Mouse (Mus musculus) hindbrain, embryonic 14.5 days (tissue): ENCODE measurements at regions not wholly inside any gene's neighbourhood (a gene's known extent, or its start where the extent isn't known, plus 50 kb on each side); places are given as distances from the start of the nearest gene placed in this dataset.

ENCODE experiments used
- ATAC-seq: fragments of 200-750 bp; cut with Nextera tagmentation; 2 replicates; pipeline ENCODE4 v1.8.0; 2017; ENCODE audit warnings: moderate number of reproducible peaks, mild to moderate bottlenecking, moderate TSS enrichment, moderate library complexity; ENCODE audit not compliant: low FRiP score
- DNase-seq: peaks from one replicate; pipeline ENCODE4 v3.0.0-alpha.2; 2015; ENCODE audit warnings: low spot score
- H3K27ac ChIP-seq: fragments of 300-500 bp; sonication (generic); 2 replicates; pipeline ENCODE4 v1.5.1; 2014; ENCODE audit warnings: mild to moderate bottlenecking, moderate library complexity
- H3K27me3 ChIP-seq: fragments of 300-500 bp; sonication (generic); 2 replicates; pipeline ENCODE4 v1.6.1; 2014; ENCODE audit warnings: mild to moderate bottlenecking, low read length, mixed read lengths; ENCODE audit not compliant: control insufficient read depth, insufficient read depth
- H3K36me3 ChIP-seq: fragments of 300-500 bp; sonication (generic); replicated peaks from 2 replicates; pipeline ENCODE4 v1.6.1; 2014; ENCODE audit not compliant: control insufficient read depth, insufficient read depth
- H3K4me1 ChIP-seq: fragments of 300-500 bp; sonication (generic); replicated peaks from 2 replicates; pipeline ENCODE4 v1.6.1; 2014; ENCODE audit warnings: antibody characterized with exemption, low read length, mixed read lengths; ENCODE audit not compliant: control insufficient read depth, insufficient read depth
- H3K4me2 ChIP-seq: fragments of 300-500 bp; sonication (generic); replicated peaks from 2 replicates; pipeline ENCODE4 v1.6.1; 2014; ENCODE audit warnings: mild to moderate bottlenecking, moderate library complexity
- H3K4me3 ChIP-seq: fragments of 300-500 bp; sonication (generic); replicated peaks from 2 replicates; pipeline ENCODE4 v1.5.1; 2014; ENCODE audit warnings: mild to moderate bottlenecking, low read length
- H3K9ac ChIP-seq: fragments of 300-500 bp; sonication (generic); 2 replicates; pipeline ENCODE4 v1.6.1; 2014
- H3K9me3 ChIP-seq: fragments of 300-500 bp; sonication (generic); 2 replicates; pipeline ENCODE4 v1.6.1; 2016; ENCODE audit warnings: low read length; ENCODE audit not compliant: control insufficient read depth
- WGBS: fragments of 180-500 bp; shearing (Covaris S2); extraction: QIAGEN DNeasy Blood & Tissue Kit; methylation state at CpG from one replicate; pipeline ENCODE4 v1.1.7; 2014; 5-methylcytosine and 5-hydroxymethylcytosine counted together

DNA sequence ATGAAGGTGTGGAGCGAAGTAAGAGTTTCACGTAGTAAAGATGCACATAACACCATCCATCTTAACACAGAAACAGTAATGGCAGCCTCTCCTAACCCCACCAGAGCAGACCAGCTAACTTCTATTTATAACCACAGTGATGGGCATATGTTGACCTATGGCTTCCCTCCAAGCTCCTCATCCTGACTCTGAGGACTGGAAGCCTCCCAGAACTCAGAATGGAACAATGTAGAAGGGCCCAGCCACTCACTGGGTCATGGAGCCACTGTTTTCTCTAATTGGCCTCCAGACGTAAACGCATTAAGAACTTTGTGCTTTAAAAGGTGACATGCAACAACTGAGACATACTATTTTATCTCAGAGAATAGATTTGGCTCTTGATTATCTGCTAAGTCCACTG lies 77.0 kb downstream of the Irs2 start:
- no peak for DNase-seq
- Histone ChIP-seq H3K4me2 (no peak overlapping the region), H3K9me3 (no peaks in the 10 kb centered on the region), H3K27me3 (no peaks in the 10 kb centered on the region), H3K4me3 (no peak overlapping the region), H3K4me1 (peaks cover 10% of the 10 kb centered on the region; the same call in 1 of the 2 replicates), H3K27ac (no peak overlapping the region), H3K36me3 (no peaks in the 10 kb centered on the region), H3K9ac (no peak overlapping the region)
- 95% methylated on average over 4 of the region's 4 CpGs for WGBS
- no peak for ATAC-seq

DNA sequence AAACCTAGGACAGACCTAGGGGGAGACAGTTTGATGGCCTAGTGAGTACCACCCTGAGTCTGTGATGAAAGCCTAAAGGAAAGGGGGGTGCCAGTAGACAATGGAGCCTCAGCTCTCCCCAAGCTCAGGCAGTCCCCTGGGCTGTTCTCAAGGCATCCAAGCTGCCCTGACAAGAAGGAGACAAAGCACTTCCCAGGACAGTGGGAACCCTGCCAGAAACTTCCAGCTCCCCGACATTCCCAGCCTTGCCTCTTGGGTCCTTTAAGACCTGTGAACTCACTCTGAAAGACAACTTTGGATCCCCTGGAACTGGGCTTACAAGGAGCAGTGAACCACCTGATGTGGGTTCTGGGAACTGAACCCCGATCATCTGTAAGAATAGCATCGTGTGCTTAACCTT lies 79.4 kb downstream of the Irs2 start:
- no peaks in the 10 kb centered on the region for H3K9me3 ChIP-seq
- ATAC-seq, result no peak
- 68% methylated on average over 3 of the region's 3 CpGs for WGBS
- no peak overlapping the region for H3K4me3 ChIP-seq
- no peaks in the 10 kb centered on the region for H3K36me3 ChIP-seq
- DNase-seq, result no peak
- H3K4me1 ChIP-seq, result peaks cover 30% of the 10 kb centered on the region
- H3K27ac ChIP-seq, result 0 out of 2 replicates have a peak overlapping the region, but pooled peaks have one; percentile 30
- no peak overlapping the region for H3K9ac ChIP-seq
- no peak overlapping the region for H3K4me2 ChIP-seq
- H3K27me3 ChIP-seq, result no peaks in the 10 kb centered on the region; the same call in none of the 2 replicates

DNA sequence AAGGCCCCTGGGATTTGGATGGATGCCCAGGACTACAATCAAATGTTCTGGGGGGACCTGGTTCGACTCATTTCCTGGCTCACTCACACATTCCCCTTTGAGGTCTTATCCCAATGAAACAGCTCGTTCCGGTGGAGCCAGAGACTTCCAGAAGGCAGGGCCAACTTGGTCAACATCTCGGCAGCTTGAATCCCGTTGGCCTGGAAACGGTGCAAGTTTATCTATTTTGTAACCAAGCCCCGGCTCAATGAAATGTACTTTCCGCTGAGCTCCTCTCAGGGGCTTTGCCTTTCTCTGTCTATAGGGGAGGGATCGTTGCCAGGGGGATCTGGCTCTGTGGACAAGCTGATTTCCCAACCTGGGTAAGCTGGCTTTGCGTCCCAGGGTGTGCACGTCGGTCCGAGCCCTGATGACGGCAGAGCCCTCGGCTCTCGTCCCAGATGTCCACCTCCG lies 79.9 kb downstream of the Irs2 start:
- Histone ChIP-seq H3K4me2 (no peak overlapping the region), H3K4me1 (peaks cover 35% of the 10 kb centered on the region)

DNA sequence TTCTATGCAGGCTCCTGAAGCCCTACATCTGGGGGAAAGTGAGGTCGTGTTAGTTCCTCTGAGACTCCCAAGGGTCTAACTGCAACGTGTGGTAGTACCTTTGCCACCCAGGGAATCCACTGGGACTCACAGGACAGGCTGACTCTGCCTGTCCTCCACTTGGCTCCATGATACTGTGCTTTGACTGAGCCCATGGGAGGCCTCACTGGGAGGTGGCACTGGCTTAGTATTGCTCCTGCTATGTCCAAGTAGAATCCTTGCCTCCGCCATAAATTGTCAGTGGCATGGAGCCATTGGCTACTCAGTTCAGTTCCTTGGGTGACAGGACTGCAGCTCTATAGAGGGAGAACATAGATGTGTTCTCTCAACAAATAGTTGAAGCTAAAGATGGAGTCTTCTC lies 81.1 kb downstream of the Irs2 start:
- no peak overlapping the region for H3K27ac ChIP-seq
- DNase-seq (no peak), ATAC-seq (no peak)
- WGBS, result 66% methylated on average over 3 of the region's 3 CpGs
- no peak overlapping the region for H3K4me2 ChIP-seq
- H3K9me3 ChIP-seq, result no peaks in the 10 kb centered on the region
- peaks cover 6% of the 10 kb centered on the region for H3K27me3 ChIP-seq
- H3K9ac ChIP-seq, result no peak overlapping the region
- H3K36me3 ChIP-seq, result no peaks in the 10 kb centered on the region
- H3K4me1 ChIP-seq, result peaks cover 44% of the 10 kb centered on the region
- no peak overlapping the region for H3K4me3 ChIP-seq

More for the DNA sequence above, 79.9 kb downstream of the Irs2 start:
- peak; percentile 85 for ATAC-seq
- 0 out of 2 replicates have a peak overlapping the region, but pooled peaks have one; percentile 30 for H3K27ac ChIP-seq
- 38% methylated on average over 17 of the region's 17 CpGs for WGBS
- H3K9ac ChIP-seq, result no peak overlapping the region
- no peaks in the 10 kb centered on the region for H3K36me3 ChIP-seq
- H3K27me3 ChIP-seq, result peaks cover 4% of the 10 kb centered on the region
- H3K9me3 ChIP-seq, result no peaks in the 10 kb centered on the region
- peak; percentile 66 for DNase-seq
- no peak overlapping the region for H3K4me3 ChIP-seq

GRCm38 (mm10) chr8:10926518-10926915 lies 81.7 kb downstream of the Irs2 start:
- H3K4me1 ChIP-seq, result peaks cover 50% of the 10 kb centered on the region
- peak overlapping the region; percentile 58; the same call in 1 of the 2 replicates for H3K27ac ChIP-seq
- H3K4me2 ChIP-seq, result no peak overlapping the region; the same call in 1 of the 2 replicates
- H3K27me3 ChIP-seq, result peaks cover 6% of the 10 kb centered on the region
- no peak overlapping the region for H3K4me3 ChIP-seq
- no peak for DNase-seq
- no peaks in the 10 kb centered on the region for H3K36me3 ChIP-seq
- H3K9me3 ChIP-seq, result no peaks in the 10 kb centered on the region
- H3K9ac ChIP-seq, result no peak overlapping the region; the same call in 1 of the 2 replicates
- ATAC-seq, result no peak

DNA sequence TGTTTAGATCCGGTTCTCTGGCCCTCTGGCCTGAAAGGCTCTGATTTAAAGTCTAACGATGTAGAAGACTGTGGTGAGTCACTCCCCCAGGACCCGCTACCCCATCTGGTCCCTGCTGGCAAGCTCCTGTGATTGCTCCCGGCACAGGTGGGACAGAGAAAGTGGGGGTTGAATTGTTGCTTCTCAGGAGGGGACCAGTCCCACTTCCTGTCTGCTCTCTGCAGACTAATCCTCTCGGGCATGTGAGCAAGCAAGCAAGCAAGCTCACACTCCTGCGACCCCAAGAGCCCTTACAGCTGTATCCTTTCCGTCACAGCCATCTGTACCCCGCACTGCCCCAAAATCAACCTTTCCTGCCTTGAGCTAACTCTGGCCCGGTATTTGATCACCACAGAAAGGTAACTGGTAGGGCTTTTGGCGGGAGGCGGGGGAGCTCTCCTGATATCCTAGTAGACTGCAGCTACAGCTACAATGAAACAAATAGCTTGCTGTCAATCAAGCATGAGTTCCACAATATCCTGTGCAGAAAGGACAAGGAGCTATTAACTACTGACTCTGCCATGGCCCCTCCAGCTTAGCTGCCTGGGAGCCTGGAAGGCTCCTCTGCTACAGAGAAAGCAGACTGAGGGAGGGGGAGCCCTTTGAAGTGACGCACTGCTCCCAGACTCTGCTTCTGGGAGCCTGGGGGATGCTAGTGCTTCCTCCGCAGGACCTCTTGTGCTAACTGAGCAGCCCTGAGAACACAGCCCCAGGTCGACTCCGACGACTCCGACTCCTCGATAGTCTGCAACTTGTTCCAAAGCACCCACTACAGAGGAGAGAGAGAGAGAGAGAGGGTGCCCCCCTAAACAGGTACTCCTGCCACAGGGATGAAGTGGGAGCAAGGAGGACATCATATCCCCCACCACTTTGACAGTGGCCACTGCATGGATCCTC lies 82.4 kb downstream of the Irs2 start:
- DNase-seq (no peak), ATAC-seq (0 out of 2 replicates have a peak, but pooled peaks have one; percentile 21)
- Histone ChIP-seq H3K27me3 (peaks cover 6% of the 10 kb centered on the region), H3K36me3 (no peaks in the 10 kb centered on the region), H3K4me1 (peaks cover 56% of the 10 kb centered on the region), H3K4me3 (no peak overlapping the region), H3K9ac (no peak overlapping the region; the same call in 1 of the 2 replicates), H3K27ac (peak overlapping the region; percentile 58), H3K4me2 (peak overlapping the region; percentile 31), H3K9me3 (no peaks in the 10 kb centered on the region)
- 4% methylated on average over 18 of the region's 18 CpGs for WGBS

DNA sequence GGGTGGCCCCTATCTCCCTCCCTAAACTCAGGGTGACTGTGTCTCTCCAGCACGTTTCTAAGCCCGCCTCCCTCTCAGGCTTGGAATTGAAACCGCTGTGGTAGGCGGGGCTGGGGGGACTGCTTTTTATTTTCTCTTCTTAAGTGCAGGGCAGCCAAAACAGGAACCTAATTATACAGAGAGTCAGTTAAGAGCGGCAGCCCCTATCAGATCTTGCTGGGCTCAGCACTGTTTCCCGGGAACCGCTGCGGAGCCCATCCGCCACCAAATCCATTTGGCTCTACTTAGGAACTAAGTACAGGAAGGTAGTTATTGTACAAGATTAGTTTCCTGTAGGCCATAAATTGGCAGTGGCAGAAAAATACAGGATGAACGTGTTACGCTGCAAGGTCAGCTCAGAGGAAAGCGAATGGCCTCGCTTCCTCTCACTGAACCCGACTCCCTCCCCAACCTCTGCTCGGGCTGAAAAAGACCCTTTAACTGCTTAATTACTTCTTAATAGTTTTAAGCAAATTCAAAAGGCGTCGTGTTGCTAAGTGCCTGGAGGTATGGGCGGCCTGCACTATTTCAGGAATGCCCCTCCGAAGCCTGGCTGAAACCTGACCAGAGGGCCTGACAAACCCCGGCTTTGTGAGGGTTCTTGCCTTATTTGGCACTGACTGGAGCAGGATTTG lies 83.6 kb downstream of the Irs2 start:
- Histone ChIP-seq H3K4me2 (peak overlapping the region; percentile 31), H3K4me3 (no peak overlapping the region), H3K4me1 (peaks cover 56% of the 10 kb centered on the region), H3K9me3 (no peaks in the 10 kb centered on the region), H3K36me3 (no peaks in the 10 kb centered on the region), H3K27me3 (peaks cover 6% of the 10 kb centered on the region), H3K9ac (no peak overlapping the region), H3K27ac (peak overlapping the region; percentile 58)
- ATAC-seq, result no peak
- 4% methylated on average over 20 of the region's 20 CpGs for WGBS
- peak; percentile 60 for DNase-seq

DNA sequence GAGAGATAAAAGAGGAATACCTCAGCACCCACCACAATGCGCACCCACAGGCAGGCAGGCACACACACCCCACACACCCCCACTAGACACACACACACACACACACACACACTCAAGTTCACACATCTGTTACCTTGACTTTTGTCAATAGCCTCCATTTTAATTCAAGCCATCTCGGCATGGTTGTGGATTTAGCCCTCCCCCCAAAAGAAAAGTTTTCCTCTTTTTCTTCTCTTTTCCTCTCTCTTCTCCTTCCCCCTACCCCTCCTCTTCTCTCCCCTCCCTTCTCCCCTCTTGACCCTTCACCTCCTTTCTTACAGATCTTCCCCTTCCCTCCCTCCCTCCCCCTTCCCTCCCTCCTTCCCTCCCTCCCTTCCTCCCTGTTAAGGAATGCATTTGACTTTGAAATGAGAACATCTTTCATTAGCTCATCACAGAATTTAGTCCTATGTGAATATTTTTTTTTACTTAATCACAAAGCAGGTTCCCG lies 84.2 kb downstream of the Irs2 start:
- Histone ChIP-seq H3K9me3 (no peaks in the 10 kb centered on the region), H3K4me2 (peak overlapping the region; percentile 31), H3K27me3 (peaks cover 6% of the 10 kb centered on the region), H3K9ac (no peak overlapping the region), H3K36me3 (no peaks in the 10 kb centered on the region), H3K4me3 (no peak overlapping the region), H3K4me1 (peaks cover 56% of the 10 kb centered on the region), H3K27ac (peak overlapping the region; percentile 58; the same call in 1 of the 2 replicates)
- ATAC-seq (no peak), DNase-seq (no peak)
- 7% methylated on average over 3 of the region's 3 CpGs for WGBS
